Mouse (Mus musculus) kidney, adult 11 months (tissue): ENCODE measurements at regions not wholly inside any gene's neighbourhood (a gene's known extent, or its start where the extent isn't known, plus 50 kb on each side); places are given as distances from the start of the nearest gene placed in this dataset.
A peak's percentile ranks its signal among the peaks of the same experiment; 100 is the strongest.
"Not testable (repeated sequence)": the region's sequence is repeated elsewhere in the genome, so short reads cannot be mapped to it uniquely, and the experiment has no call there.

ENCODE experiments used
- DNase-seq: peaks from one replicate; pipeline ENCODE4 v3.0.0; 2022

DNA sequence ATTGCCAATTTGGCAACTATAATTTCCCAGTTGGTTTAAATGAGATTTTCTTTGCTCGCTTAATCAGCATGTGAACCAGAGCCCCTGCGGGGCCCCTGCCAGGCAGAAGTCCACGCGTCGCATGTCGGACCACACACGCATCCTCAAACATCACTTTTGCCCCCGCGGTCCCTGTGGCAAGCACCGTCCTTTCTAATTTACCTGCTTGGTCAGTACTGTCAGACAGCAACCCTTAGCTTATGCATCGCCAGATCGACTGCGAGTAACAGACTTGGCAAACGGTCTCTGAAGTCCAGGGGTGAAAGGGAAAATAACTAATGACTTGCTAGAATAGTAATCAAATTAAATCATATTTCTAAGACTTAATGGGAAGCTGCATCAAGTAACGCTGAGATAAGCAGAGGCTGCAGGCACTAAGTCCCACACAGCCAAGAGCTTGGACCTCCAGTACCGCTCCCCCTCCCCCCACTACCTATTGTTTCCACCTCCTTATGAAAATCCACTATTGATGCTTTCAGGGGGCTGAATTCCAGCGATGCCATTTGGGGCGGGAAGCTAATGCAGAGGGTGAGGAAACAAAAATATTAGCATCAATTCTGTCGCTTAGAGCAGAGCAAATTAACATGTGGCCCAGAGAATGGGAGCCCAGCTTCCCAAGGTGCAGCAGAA is 142.0 kb upstream of the Cntnap4 start:
- DNase-seq: no peak

DNA sequence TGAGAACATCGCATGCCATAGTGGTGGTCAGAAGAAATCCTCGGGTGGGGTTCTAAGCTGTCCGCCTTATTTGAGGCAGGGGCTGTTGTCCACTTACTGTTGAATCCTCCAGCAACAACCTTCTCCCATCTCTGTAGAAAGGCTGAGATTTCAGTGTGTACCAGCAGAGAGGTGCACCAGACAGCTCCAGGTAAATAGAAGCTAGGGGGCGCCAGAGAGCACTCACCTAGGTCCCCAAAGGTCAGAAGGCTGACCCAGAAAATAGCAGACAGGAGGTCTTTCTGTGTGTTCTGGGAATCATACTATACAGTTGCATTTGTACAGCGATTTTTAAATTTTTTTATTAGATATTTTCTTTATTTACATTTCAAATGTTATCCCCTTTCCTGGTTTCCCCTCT is 157.9 kb upstream of the Cntnap4 start:
- no peak for DNase-seq

DNA sequence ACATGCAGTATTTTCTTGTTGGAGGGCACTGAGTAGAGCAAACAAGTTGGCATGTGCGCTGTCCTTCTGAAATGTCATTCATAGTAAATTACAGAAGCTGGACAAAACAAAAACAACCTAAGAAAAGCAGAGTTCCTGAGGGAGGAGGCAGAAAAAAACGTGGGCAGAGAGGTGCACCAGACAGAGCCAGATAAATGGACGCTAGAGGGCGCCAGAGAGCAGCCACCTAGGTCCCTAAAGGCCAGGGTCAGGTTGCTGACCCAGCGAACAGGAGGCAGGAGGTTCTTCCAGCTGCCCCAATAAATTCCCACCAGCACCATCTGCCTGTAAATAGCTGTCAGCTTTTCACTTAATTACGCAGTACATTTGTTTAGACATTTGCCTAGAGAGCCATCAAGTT is 158.6 kb upstream of the Cntnap4 start:
- peak; percentile 11 for DNase-seq

DNA sequence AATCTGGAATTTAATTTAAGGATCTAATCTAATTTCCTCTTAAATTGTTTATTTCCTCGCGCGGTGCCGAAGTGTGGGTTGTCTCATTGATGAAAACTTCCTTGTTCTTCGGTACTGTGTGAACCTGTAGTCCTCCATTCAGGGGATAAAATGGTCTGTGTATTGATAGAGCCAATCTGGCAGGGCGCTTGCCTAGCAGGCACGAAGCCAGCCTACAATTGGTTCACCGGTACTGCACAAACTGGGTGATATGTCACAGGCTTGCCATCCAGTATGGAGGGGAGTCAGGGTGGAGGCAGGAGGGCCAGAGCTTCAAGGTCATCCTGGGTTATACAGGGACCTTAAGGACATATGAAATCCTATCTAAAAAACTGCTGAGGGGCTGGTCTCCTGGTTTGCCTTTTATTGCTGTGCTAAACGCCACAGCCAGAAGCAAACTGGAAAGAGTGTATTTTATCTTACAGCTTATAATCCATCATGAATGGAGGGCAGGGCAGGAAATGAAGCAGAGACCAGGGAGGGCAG is 161.6 kb upstream of the Cntnap4 start:
- no peak for DNase-seq

DNA sequence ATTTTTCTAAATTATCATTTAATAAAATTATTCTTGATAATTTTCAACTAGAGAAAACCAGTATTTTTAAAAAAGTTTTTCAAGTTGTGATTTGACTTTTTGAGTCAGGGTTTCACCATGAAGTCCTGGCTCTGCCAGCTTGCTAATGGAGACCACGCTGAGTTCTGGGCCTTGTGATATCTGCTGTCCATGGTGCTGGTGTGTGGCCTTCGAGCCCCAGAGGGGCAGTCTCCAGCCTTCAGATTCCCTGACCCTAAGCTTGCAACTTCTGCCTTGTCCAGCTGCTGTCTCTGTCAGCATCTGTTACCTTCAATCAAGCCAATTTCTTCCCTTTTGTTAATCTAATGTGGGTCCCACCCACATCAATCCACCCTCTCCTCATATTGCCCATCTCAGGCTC is 165.8 kb upstream of the Cntnap4 start:
- no peak for DNase-seq

DNA sequence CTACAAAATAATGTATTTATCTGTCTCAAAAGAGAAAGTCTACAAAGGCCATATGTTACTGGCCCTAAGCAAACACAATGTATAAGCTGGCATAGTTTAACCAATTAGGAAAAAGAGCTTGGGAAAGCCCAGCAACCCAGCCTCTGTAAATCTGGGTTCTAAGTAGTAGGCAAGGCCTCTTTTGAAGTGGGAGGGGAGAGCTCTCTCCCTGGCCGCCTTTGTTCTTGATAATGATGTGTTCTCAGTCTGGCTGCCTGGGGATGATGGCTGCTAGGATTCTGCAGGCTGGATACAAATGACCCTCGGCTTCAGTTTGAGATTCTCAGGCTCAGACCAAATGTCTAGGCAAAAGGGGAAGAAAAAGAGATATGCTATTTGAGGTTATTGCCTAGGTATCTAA is 172.4 kb upstream of the Cntnap4 start:
- no peak for DNase-seq

DNA sequence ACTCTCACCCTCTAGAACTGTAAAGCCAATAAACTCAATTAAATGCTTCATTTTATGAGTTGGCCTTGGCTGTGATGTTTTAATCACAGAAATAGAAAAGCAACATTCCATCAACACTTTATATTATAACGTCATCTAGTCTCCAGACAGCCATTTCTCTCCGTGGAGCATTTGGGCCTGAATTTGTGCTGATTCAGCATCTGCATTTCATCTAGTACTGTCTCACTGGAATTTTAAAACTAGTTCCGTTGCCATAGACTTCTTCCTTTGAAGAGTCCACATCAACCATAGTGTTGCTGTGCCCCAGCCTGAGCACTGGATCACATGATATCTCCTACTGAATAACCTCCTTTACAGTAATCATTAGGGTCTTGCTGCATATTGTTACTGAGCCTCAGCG is 179.7 kb upstream of the Cntnap4 start:
- DNase-seq: no peak

DNA sequence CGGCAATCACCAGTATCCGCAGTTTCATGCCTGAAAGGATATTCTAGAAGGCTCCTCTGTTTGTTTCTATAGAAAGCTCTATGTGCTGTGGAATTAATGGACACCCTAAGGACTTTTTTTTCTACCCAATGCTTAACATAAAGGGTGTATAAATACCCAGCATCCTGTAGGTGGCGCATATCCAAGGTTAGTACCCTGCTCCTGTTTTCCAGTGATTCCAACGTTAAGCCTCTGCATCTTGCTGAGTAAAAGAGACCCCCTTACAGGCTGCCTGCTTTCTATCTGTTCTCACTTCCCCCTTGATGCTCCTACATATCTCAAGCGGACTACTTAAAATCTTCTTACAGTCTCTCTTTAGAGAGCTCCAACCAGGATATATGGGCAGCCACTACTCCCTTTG is 221.5 kb upstream of the Cntnap4 start:
- DNase-seq: no peak

DNA sequence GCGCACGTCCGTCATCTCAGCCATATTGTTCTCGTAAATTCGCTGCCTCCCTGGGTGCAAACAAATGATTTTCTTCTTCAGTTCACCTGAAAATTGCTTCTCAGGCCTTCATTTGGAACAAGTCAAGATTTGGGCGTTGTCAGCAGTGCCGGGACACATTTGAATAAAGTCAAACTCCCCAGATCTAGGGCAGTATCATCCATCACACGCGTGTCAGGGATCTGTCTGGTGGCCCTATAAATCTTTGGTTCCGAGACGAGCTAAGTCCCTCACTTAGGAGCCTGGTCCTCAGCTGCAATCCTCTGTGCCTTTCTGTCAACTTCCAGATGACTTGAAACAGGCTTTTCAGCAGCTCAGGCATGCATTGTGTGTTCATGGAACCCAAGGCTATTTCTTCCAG is 236.7 kb upstream of the Cntnap4 start:
- DNase-seq: no peak

DNA sequence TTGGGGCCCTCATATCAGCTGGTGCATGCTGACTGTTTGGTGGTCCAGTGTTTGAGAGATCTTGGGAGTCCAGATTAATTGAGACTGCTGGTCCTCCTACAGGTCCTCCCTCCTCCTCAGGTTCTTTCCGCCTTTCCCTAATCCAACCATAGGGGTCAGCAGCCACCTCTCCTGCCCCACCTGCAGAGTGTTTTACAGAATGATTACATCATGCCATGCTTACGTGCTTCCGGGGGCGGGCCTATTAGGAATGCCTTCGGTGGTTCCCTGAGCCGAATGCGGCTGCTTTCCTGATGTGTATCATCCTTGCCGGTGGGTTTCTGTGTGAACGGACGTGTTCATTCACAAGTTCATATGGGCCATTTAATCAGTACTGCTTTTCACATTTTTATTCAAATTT is 237.8 kb upstream of the Cntnap4 start:
- no peak for DNase-seq

DNA sequence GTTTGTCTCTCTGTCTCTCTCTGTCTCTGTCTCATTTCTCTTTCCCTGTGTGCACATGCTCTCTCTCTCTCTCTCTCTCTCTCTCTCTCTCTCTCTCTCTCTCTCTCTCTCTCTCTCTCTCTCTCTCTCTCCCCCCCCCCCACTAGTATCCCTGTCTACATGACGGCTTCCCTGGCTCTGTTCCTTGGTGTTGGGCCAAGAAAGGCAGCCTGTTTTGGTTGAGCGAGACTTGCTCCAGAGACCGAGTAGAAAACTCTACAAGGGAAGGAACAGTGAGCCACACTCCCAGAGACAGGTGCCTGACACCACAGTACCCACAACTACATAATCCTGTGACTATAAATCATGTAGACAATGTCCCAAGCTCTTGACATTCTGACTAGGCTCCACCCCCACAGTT is 260.0 kb upstream of the Cntnap4 start:
- DNase-seq: no peak

DNA sequence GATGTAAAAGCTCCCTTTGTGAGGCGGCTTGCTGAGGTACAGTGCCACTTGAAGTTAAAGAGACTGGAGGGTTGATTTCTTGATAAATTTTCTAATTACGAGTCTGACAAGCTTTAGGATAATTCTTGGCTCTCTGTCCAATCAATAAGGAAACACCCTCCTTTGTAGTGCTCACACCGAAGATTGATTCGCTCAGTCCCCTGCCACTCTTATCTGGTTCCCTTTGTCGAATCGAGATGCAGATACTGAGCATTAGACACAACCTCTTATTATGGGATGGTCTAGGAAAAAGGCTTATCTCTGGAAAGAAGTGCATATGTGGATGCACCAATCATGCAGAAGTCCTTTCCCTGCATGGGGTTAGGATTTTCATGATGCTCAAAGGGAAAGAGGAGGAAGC is 261.5 kb upstream of the Cntnap4 start:
- no peak for DNase-seq

DNA sequence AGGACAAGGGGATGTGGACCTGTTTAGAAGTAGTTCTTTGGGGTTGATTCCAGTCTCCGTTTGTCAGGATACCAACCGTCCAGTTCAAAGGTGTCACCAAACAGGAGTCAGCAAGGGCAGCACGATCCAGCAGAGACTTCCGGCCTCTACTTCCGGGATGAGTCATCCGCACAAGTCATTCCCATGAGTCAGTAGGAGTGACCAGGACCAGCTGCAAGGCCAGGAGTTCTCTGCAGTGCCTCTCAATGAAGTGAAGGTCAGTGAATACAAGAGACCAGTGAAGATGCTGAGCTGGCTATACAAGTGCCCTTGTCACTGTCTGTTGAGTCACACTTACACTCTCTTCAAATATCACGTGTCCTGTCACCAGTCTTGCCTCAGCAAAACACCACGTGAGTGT is 272.8 kb upstream of the Cntnap4 start:
- DNase-seq: no peak

DNA sequence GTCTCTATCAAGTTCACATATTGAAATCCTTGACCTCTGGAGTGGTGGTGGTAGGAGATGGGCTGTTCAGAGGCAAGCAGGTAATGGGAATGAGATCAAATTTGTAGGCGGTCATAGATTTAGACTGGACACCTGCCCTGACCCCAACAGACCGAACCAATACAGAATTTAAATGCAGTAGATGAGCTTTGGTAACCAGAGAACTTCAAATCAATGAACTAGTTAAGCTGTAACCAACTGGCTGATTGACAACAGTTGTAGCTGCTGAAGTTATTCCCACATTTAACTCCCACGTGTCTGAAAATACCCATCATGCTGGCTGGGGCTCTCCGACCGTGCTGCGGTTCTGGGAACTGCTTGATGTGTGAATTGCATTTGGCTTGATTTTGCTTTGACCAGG is 268.5 kb upstream of the Gm6793 start:
- no peak for DNase-seq

DNA sequence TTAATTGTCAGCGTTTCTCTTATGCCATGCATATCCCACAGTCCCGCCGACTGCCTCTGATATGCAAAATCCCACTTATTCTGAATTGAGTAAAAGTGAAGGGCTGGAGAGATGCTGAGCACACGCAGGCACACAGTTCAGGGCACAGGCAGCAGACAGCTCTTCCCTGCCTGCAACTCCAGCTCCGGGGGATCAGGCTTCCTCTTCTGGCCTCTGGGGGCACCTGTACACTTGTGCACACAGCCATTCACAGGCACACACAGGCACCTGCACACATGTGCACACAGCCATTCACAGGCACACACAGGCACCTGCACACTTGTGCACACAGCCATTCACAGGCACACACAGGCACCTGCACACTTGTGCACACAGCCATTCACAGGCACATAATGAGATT is 254.8 kb upstream of the Gm6793 start:
- DNase-seq: no peak

DNA sequence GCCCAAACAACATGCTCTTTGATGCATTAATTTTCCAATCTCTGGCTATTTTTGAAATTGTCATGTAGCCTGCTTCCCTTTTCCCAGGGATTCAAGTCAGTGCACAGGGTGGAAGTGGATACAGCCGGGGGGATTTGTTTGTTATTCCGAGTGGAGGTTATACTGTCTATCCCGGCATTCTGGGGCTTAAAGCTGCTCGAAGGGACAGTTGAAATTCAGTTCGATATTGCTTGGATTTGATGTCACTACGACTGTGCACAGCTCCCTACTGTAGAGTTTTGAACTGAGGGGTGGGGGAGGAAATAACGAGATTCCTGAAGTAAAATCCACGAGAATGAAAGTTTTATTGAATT is 254.4 kb upstream of the Gm6793 start:
- DNase-seq: no peak

DNA sequence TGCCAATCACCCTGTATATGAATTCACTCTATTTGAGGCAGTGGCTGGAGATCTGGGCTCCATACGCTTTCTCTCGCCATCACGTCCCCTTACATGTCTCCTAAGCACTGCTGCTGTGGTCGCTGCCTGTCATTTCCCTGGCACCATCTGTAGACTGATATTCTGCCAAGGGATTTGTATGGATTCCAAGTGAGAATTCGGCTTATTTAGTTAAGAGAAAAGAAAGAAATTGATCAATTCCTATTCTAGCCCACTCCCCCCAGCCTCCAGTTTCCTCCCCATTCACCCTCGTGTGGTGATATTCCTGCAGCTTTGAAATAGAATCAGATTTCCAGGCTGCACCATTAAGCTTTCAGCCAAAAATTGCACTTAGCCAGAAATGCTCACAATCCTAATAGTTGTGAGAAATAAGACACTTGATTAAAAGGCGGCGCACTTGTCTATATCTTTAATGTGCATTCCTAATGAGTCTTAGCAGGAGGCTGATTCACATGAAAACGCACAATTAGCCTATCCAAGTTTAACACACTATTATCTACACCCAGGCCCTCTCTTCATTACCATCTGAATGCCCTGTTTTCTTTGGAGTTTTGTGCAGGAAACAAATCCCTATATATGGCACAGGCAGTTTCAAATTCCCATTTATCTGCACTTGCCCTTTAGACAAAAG is 253.8 kb upstream of the Gm6793 start:
- no peak for DNase-seq

DNA sequence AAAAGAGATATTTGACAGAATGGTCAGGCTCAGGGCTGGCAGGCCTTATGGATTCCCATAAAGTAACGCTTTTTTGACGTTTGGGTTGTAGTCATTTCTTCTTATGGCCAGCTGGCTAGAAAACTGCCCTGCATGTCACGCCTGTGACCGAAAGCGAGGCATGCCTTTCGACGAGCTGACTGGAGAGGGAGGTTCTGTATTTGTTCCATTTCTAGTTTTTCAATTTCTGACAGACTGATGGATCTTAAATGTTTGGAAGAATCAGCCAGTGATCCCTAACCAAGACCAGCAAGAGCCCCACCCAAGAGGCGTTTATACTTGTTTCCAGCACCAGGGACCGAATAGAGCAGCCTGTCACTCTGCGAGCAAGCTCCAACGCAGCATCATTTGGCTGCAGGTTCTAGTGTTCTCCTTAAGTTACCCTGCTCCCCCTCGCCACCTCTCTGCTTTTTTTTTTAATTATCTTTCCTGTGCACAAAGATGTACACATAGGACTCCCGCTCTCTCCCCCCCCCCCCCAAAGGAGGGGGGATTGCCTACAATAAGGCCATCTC is 243.2 kb upstream of the Gm6793 start:
- DNase-seq: no peak

DNA sequence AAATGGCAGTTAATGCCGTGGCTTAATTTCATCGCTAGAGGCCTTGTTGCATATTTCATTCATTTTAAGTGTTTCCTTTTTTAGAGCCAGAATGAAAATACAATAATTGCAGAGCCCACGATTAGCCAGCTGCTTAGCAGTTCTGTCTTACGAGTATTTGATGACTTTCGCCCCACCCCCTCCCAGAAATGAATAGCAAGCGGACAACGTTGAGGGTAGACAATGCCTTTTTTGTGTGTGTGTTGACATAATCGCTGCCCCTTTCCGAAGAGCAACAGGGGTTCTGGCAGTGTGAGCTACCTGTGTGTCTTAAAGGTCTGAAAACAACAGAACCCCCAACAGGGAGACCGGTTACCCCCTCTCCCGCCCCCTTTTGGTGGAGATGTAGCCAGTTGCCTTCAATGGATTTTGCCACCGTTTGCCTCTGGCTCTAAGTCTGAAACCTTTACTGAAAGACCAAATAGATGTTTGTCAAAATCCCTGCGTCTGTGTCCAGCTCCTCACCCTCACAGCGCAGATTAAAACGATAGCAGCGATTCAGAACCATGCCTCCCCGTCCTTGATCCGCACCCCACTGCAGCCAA is 242.6 kb upstream of the Gm6793 start:
- DNase-seq: no peak

DNA sequence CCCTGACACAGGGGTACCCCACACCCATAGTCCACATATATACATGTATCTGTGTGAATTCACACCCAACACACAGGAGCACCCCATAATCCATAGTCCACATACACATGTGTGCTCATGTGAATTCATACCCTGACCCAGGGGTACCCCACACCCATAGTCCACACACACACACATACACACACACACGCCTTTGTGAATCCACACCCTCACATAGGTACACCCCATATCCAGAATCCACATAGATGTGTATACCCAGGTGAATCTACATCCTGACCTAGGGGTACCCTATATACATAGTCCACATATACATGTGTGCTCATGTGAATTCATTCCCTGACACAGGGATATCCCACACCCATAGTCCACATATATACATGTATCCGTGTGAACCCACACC is 231.8 kb upstream of the Gm6793 start:
- not testable (repeated sequence) for DNase-seq

DNA sequence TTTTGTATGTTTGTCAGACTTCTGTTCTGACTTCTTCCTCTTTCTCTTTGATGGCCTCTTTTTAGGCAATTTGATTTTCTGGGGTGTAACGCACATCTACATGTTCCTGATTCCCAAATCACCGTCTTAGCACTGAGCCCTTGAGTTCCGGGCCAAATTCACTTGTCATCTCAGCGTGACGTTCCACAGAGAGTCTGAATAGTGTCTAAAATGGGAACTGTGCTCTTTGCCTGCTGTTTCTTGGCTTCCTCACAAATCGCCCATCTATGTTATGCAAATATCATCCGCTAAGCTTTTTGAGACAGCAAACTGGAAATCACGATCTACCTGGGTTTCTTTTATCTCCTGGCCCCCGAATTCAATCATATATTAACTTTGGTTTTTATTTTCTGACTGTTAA is 223.8 kb upstream of the Gm6793 start:
- DNase-seq: no peak

DNA sequence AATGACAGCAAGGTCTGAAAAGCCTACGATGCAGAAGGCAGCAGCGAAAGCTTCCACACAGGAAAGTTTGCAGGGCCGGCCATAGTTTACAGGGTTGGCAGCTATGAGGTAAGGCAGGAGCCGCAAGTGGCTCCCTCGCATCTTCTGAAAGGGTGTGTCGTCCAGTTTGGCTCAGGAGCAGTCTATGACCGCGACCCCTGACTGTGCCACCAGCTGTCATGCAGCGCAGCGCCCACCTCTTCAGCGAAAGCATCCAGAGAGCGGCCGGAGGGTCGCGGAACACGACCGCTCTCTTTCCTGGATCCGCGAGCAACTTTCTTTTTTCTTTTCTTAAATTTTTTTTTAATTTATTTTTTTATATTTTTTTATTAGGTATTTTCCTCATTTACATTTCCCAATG is 221.9 kb upstream of the Gm6793 start:
- not testable (repeated sequence) for DNase-seq

DNA sequence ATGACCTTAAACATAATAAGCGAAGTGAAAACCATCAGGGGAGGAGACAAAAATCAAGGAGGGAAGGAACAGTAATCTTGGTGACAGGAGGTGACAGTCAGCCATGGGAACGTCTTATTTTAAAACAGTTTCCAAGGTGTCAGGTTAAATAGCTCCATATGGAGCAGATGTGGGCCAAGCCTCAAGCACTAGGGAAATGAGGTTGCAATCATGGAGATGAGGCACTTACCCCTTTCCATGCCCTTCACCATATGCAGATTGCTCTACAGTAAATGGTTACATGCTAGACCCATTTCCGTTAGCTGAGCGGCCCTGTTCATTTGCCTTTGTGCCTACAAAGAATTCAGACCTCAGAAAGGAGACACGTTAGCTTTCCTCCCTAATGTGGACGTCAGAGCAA is 204.8 kb upstream of the Gm6793 start:
- no peak for DNase-seq

DNA sequence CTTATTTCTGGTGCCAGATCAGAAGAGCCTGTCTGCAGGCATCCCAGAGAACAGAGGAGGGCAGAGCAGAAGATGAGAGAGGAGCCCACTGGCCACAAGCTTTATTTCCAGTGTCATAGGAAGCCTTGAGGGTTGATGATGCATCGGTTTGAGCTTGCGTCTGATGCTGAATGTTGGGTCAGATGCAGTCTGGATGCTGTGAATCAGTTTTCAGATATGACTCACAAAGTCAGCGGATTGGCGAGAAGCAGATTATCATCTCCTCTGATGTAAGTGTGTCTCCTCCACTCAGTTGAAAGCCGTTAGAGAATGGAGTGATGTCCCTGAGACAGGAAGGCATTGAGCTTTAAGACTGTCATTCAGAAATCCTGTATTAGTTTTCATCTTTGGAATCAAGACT is 197.3 kb upstream of the Gm6793 start:
- DNase-seq: no peak
